Mouse (Mus musculus): ENCODE measurements at regions not wholly inside any gene's neighbourhood (a gene's known extent, or its start where the extent isn't known, plus 50 kb on each side); places are given as distances from the start of the nearest gene placed in this dataset.

- no peak for DNase-seq (ENCODE audit: low read depth, low spot score)
- in situ Hi-C loops (cut with MboI; ENCODE audit: low pct_unique_long_range_greater_than_20kb), result no loop called here
- H3K27me3 ChIP-seq, result peaks cover 9% of the 10 kb centered on the region
- no peak for ATAC-seq
- ChIA-PET POLR2A (no interaction called here), CTCF (no interaction called here)
- TF ChIP-seq CTCF (IDR thresholded peaks at IDR 0.05), result no peak
These were observed 56.2 kb downstream of the Ube2dnl2 start for GRCm38 (mm10) chrX:114963543-114963942.

- ChIA-PET POLR2A (no interaction called here), CTCF (interaction anchor here (0.7 kb wide), 1 partner anchor 285 kb away, joined by 3 read pairs; no protein-coding TSS in a partner anchor)
- H3K27me3 ChIP-seq, result peaks cover 14% of the 10 kb centered on the region
- no peak for TF ChIP-seq CTCF (IDR thresholded peaks at IDR 0.05)
- DNase-seq (ENCODE audit: low read depth, low spot score), result no peak
- ATAC-seq, result no peak
- in situ Hi-C loops (cut with MboI; ENCODE audit: low pct_unique_long_range_greater_than_20kb), result no loop called here
These were observed 67.4 kb downstream of the Ube2dnl2 start for GRCm38 (mm10) chrX:114974601-114975340.

GRCm38 (mm10) chrX:114975346-114975843, 68.0 kb downstream of the Ube2dnl2 start:
- DNase-seq (ENCODE audit: low read depth, low spot score), result no peak
- peaks cover 14% of the 10 kb centered on the region for H3K27me3 ChIP-seq
- no peak for ATAC-seq
- CTCF ChIA-PET, result interaction anchor here (0.7 kb wide), 1 partner anchor 284 kb away, joined by 3 read pairs; no protein-coding TSS in a partner anchor
- TF ChIP-seq CTCF (IDR thresholded peaks at IDR 0.05), result no peak
- POLR2A ChIA-PET, result no interaction called here
- in situ Hi-C loops (cut with MboI; ENCODE audit: low pct_unique_long_range_greater_than_20kb), result no loop called here

Measured in Patski (cell line).